Mouse (Mus musculus) megakaryocyte, embryonic 14.5 days (primary cell): ENCODE results near the gene Arhgap24.

Source experiments
- FLI1 ChIP-seq: IDR thresholded peaks from 2 replicates; pipeline ENCODE4 v1.6.1; 2012; ENCODE audit warnings: low read length, inconsistent platforms, mixed read lengths
- GATA1 ChIP-seq: IDR thresholded peaks from 3 replicates; pipeline ENCODE4 v1.6.1; 2012; ENCODE audit warnings: mixed read lengths, low read length, inconsistent platforms, borderline replicate concordance

GRCm38 (mm10) chr5:102926786-102927185, 445.6 kb downstream of the Arhgap24 start:
- no peak for TF ChIP-seq GATA1
- no peak for TF ChIP-seq FLI1
